Mouse (Mus musculus): ENCODE data around the gene Rbp1. TPM values are rescaled to one million over a fixed set of nuclear protein-coding genes. Genes with fewer than 3 reads are reported as not detected.

The Rbp1 gene
- polyA plus RNA-seq, 1 experiment from 2014 or later: 37.0 TPM

Other genes with a start within 250 kb of the Rbp1 start
- gene Nmnat3, start 135.5 kb upstream of the Rbp1 start, polyA plus RNA-seq (2016; fragmentation: Nextera tagmentation; extraction: Ambion mirVana): 35.2 and 35.3 TPM in 2 replicates
- 2.2 and 2.7 TPM in 2 replicates for gene Rbp2, start 63.2 kb downstream of the Rbp1 start, polyA plus RNA-seq (2016; fragmentation: Nextera tagmentation; extraction: Ambion mirVana)
- 98.3 and 102 TPM in 2 replicates for gene Copb2, start 140.8 kb downstream of the Rbp1 start, polyA plus RNA-seq (2016; fragmentation: Nextera tagmentation; extraction: Ambion mirVana)
- 63.8 and 66.1 TPM in 2 replicates for gene Mrps22, start 178.7 kb downstream of the Rbp1 start, polyA plus RNA-seq (2016; fragmentation: Nextera tagmentation; extraction: Ambion mirVana)

All from liver, embryonic 12.5 days (tissue).